Mouse (Mus musculus) heart, postnatal 0 days (tissue): ENCODE measurements around the gene Aldh3b1.

Experiments
- CTCF ChIP-seq: IDR thresholded peaks from 2 replicates; pipeline ENCODE4 v1.5.1; 2016; ENCODE audit warnings: antibody characterized with exemption, control low read depth, low read depth
- EP300 ChIP-seq: IDR thresholded peaks from 2 replicates; pipeline ENCODE4 v1.6.1; 2016; ENCODE audit warnings: antibody characterized with exemption, low read depth

GRCm38 (mm10) chr19:3959030-3959429, 29.4 kb upstream of the Aldh3b1 start:
- TF ChIP-seq CTCF (no peak), EP300 (no peak)
